Mouse (Mus musculus) ES-E14 (cell line): ENCODE data around the gene Macrod2.

Source experiments
- MAFK ChIP-seq: IDR thresholded peaks from 2 replicates; pipeline ENCODE4 v1.6.1; 2014; ENCODE audit warnings: mild to moderate bottlenecking, low read depth, low read length, inconsistent platforms; ENCODE audit not compliant: insufficient read depth
- ZC3H11A ChIP-seq: IDR thresholded peaks from 2 replicates; pipeline ENCODE4 v1.6.1; 2012; ENCODE audit warnings: low read depth, mild to moderate bottlenecking, inconsistent platforms, low read length, borderline replicate concordance
- ZNF384 ChIP-seq: IDR thresholded peaks from 2 replicates; pipeline ENCODE4 v1.6.1; 2012; ENCODE audit warnings: low read depth, low read length, inconsistent platforms

DNA sequence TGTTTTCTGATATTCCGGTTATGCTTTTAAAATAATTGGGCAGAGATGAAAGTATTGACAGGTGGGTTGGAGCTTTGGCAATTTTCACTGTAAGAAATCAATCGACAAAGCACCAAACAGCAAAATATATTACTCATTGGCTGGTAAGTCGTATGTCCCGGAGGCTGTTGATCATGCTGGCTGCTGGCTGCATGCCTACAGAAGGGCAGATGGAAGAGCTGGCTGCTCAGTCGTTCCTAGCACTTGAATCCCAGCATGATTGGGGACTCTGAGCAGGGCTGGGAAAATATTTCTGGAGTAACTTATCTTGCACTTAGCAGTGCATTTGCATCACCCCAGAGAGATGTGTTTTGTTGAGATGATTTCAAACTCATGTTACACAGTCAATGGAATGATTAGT is 1223.1 kb downstream of the Macrod2 start:
- TF ChIP-seq ZC3H11A, result no peak
- TF ChIP-seq MAFK, result no peak
- no peak for TF ChIP-seq ZNF384
